Mouse (Mus musculus) forebrain, embryonic 13.5 days (tissue): ENCODE results near the gene Olfr555. TPM values are rescaled to one million over a fixed set of nuclear protein-coding genes. Genes with fewer than 3 reads are reported as not detected.

Experiments
- ATAC-seq: fragments of 200-750 bp; cut with Nextera tagmentation; 2 replicates; pipeline ENCODE4 v1.8.0; 2017
- H3K27ac ChIP-seq: fragments of 300-500 bp; sonication (generic); 2 replicates; pipeline ENCODE4 v1.5.1; 2015; ENCODE audit warnings: inconsistent platforms, mild to moderate bottlenecking, moderate library complexity
- H3K27me3 ChIP-seq: fragments of 300-500 bp; sonication (generic); 2 replicates; pipeline ENCODE4 v1.6.1; 2015; ENCODE audit warnings: mild to moderate bottlenecking, inconsistent platforms
- H3K36me3 ChIP-seq: fragments of 300-500 bp; sonication (generic); 2 replicates; pipeline ENCODE4 v1.6.1; 2015; ENCODE audit warnings: mild to moderate bottlenecking, inconsistent platforms; ENCODE audit not compliant: poor library complexity, severe bottlenecking
- H3K4me1 ChIP-seq: fragments of 300-500 bp; sonication (generic); 2 replicates; pipeline ENCODE4 v1.6.1; 2015; ENCODE audit warnings: inconsistent platforms
- H3K4me2 ChIP-seq: fragments of 300-500 bp; sonication (generic); 2 replicates; pipeline ENCODE4 v1.6.1; 2015; ENCODE audit warnings: inconsistent platforms, mild to moderate bottlenecking, moderate library complexity
- H3K4me3 ChIP-seq: fragments of 300-500 bp; sonication (generic); 2 replicates; pipeline ENCODE4 v1.5.1; 2015; ENCODE audit warnings: mild to moderate bottlenecking, inconsistent platforms
- H3K9ac ChIP-seq: fragments of 300-500 bp; sonication (generic); 2 replicates; pipeline ENCODE4 v1.6.1; 2015; ENCODE audit warnings: mild to moderate bottlenecking, inconsistent platforms
- H3K9me3 ChIP-seq: fragments of 300-500 bp; sonication (generic); replicated peaks from 2 replicates; pipeline ENCODE4 v1.6.1; 2016; ENCODE audit warnings: inconsistent platforms
- WGBS: fragments of 180-500 bp; shearing (Covaris S2); methylation state at CpG from one replicate; pipeline ENCODE4 v1.1.7; 2015; 5-methylcytosine and 5-hydroxymethylcytosine counted together
- polyA plus RNA-seq: library from polyadenylated mRNA; unstranded; fragments of >200 nt; fragmentation: Nextera tagmentation; extraction: Ambion mirVana; gene quantifications from 2 replicates; pipeline ENCODE4 v1.2.1, GENCODE M21; 2015

Olfr555 gene
- polyA plus RNA-seq, 1 experiment from 2014 or later: not detected

DNA sequence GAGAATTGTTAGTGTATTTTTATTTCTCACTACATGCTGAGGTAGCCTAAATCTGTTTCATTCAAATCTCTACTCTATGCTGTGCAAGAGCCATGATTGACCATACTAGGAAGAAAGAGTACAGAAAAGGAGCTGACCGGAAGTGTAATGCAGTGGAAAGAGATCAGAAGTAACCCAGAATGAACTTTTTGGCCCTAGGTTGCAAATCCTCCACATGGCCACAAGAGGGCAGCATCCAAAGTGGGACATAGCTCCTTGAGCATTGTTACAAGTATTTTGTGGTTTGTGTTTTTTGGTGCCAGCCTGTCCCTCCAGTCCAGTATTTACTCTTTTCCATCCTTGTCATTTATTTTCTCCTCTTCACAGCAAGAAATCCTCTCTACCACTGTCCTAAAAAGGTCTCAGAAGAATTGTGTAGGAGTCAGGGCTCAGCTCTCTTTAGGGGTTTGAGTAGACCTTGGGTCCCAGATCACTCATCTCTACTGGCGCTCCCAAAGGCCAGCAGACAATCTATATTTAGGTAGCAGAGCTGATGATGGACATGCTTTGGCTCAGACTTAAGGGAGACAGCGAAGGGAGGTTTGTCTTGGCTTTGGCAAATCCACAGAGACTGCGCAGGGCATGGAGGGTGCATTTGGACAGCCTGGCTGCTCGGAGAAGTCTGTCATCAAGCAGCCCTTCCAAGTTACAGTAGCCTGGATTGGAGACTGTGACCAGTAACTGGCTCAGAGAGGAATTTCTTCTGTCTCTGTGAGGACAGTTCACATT is 36.9 kb downstream of the Olfr555 start, which contains the start of gene Olfr557:
Gene Olfr557, plus strand, starts transcription at position 553 of the 768 bp plus-strand sequence.
- Histone ChIP-seq H3K9me3 (no peaks in the 10 kb centered on the region), H3K9ac (no peak within 1 kb of the TSS)
- no peak for ATAC-seq

DNA sequence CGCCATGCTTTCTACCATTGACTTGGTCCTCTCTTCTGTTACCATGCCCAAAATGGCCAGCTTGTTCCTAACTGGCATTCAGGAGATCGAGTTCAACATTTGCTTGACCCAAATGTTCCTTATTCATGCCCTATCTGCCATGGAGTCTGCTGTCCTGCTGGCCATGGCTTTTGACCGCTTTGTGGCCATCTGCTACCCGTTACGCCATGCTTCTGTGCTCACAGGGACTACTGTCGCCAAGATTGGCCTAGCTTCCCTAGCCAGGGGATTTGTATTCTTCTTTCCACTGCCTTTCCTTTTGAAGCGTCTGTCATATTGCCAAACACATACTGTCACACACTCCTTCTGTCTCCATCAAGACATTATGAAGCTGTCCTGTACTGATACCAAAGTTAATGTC is 39.8 kb downstream of the Olfr555 start:
- no peaks in the 10 kb centered on the region for H3K9me3 ChIP-seq
- no peak overlapping the region for H3K9ac ChIP-seq
- H3K4me2 ChIP-seq: no peak overlapping the region
- no peaks in the 10 kb centered on the region for H3K36me3 ChIP-seq
- H3K27ac ChIP-seq: no peak overlapping the region
- 85% methylated on average over 7 of the region's 7 CpGs for WGBS
- ATAC-seq: no peak
- no peaks in the 10 kb centered on the region for H3K4me1 ChIP-seq
- H3K27me3 ChIP-seq: no peaks in the 10 kb centered on the region
- no peak overlapping the region for H3K4me3 ChIP-seq

More for the DNA sequence above, 36.9 kb downstream of the Olfr555 start, which contains the start of gene Olfr557:
- H3K27ac ChIP-seq: no peak within 1 kb of the TSS
- H3K27me3 ChIP-seq: no peaks in the 10 kb centered on the region
- 86% methylated on average over 5 of the region's 5 CpGs for WGBS
- H3K4me2 ChIP-seq: no peak within 1 kb of the TSS
- no peaks in the 10 kb centered on the region for H3K4me1 ChIP-seq
- no peak within 1 kb of the TSS for H3K4me3 ChIP-seq
- no peaks in the 10 kb centered on the region for H3K36me3 ChIP-seq

DNA sequence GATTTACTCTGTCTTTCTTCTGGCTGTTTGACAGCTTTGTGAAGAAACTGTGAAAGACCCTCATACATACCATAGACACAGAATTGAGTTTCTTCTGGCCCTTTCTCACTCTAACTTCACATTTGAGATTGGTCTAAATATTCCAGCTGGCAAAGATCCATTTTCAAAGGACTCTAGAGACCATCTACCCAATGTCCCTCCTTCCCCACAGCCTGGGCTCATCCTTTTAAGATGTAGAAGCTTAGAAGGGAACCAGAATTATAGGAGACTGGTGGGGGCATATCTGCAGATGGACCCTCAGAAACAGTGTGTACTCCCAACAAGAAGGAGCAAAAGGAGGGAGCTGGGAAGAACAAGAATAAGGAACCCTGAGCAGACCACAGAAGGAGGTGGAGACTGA is 43.3 kb downstream of the Olfr555 start, which contains the start of gene Olfr558:
Gene Olfr558, plus strand, starts transcription at position 301 of the 400 bp plus-strand sequence.
- Histone ChIP-seq H3K9ac (no peak within 1 kb of the TSS), H3K27me3 (no peaks in the 10 kb centered on the region), H3K4me3 (no peak within 1 kb of the TSS), H3K27ac (no peak within 1 kb of the TSS), H3K4me1 (no peaks in the 10 kb centered on the region), H3K4me2 (no peak within 1 kb of the TSS), H3K36me3 (no peaks in the 10 kb centered on the region), H3K9me3 (no peaks in the 10 kb centered on the region)
- ATAC-seq: no peak

Other genes with a start within 250 kb of the Olfr555 start
- gene Rrm1, start 217.1 kb upstream of the Olfr555 start, polyA plus RNA-seq: 151 and 171 TPM in 2 replicates
- 0.82 and 0.89 TPM in 2 replicates for gene Olfr543, start 177.1 kb upstream of the Olfr555 start, polyA plus RNA-seq
- 0.16 and 0.30 TPM in 2 replicates for gene Olfr544, start 170.5 kb upstream of the Olfr555 start, polyA plus RNA-seq
- gene Olfr545, start 159.2 kb upstream of the Olfr555 start, polyA plus RNA-seq: 0.21 and 0.30 TPM in 2 replicates
- gene Olfr547, start 124.1 kb upstream of the Olfr555 start, polyA plus RNA-seq: not detected in 2 replicates
- gene Olfr548-ps1, start 117.9 kb upstream of the Olfr555 start, polyA plus RNA-seq: not detected in 2 replicates
- not detected in 2 replicates for gene Olfr549, start 109.0 kb upstream of the Olfr555 start, polyA plus RNA-seq
- gene Trim21, start 93.3 kb upstream of the Olfr555 start, polyA plus RNA-seq: 0.09 TPM in 1 of 2 replicates, not detected in the other
- not detected in 2 replicates for gene Olfr550, start 87.4 kb upstream of the Olfr555 start, polyA plus RNA-seq
- gene Olfr551, start 66.9 kb upstream of the Olfr555 start, polyA plus RNA-seq: not detected in 2 replicates
- gene Olfr552, start 61.1 kb upstream of the Olfr555 start, polyA plus RNA-seq: not detected in 2 replicates
- not detected in 2 replicates for gene Olfr553, start 40.6 kb upstream of the Olfr555 start, polyA plus RNA-seq
- gene Olfr554, start 20.4 kb upstream of the Olfr555 start, polyA plus RNA-seq: not detected in 2 replicates
- not detected in 2 replicates for gene Olfr556, start 6.1 kb downstream of the Olfr555 start, polyA plus RNA-seq
- gene Trim68, start 28.5 kb downstream of the Olfr555 start, polyA plus RNA-seq: 5.2 and 6.5 TPM in 2 replicates
- gene Olfr557, start 37.1 kb downstream of the Olfr555 start, polyA plus RNA-seq: not detected in 2 replicates
- gene Olfr558, start 43.4 kb downstream of the Olfr555 start, polyA plus RNA-seq: not detected in 2 replicates
- not detected in 2 replicates for gene Olfr33, start 60.2 kb downstream of the Olfr555 start, polyA plus RNA-seq
- not detected in 2 replicates for gene Olfr559, start 68.7 kb downstream of the Olfr555 start, polyA plus RNA-seq
- not detected in 2 replicates for gene Olfr560, start 100.5 kb downstream of the Olfr555 start, polyA plus RNA-seq
- not detected in 2 replicates for gene Olfr78, start 100.6 kb downstream of the Olfr555 start, polyA plus RNA-seq
- gene Olfr561, start 112.4 kb downstream of the Olfr555 start, polyA plus RNA-seq: not detected in 2 replicates
- not detected in 2 replicates for gene Olfr564, start 144.7 kb downstream of the Olfr555 start, polyA plus RNA-seq
- not detected in 2 replicates for gene Olfr566, start 199.9 kb downstream of the Olfr555 start, polyA plus RNA-seq
- not detected in 2 replicates for gene Olfr568, start 218.3 kb downstream of the Olfr555 start, polyA plus RNA-seq
- not detected in 2 replicates for gene Olfr569, start 232.1 kb downstream of the Olfr555 start, polyA plus RNA-seq
- gene Olfr570, start 235.8 kb downstream of the Olfr555 start, polyA plus RNA-seq: not detected in 2 replicates